Mouse (Mus musculus) kidney, postnatal 36 days (tissue): Measurements from ENCODE around the gene Rarres1.
A peak's percentile ranks its signal among the peaks of the same experiment; 100 is the strongest.

ENCODE experiments used
- DNase-seq, 2 experiments: peaks; one replicate each; pipeline ENCODE4 v3.0.0; 2021 to 2022; ENCODE audit warnings: mixed read lengths in 2 of 2

Rarres1 gene

GRCm38 (mm10) chr3:67515274-67515801, at the start of gene Rarres1:
TSS of gene Rarres1 (minus strand) at chr3:67515523.
- peak; percentile 3 to 38 for DNase-seq

GRCm38 (mm10) chr3:67564731-67565357, 49.5 kb upstream of the Rarres1 start:
- peak; percentile 18 to 45 for DNase-seq

DNA sequence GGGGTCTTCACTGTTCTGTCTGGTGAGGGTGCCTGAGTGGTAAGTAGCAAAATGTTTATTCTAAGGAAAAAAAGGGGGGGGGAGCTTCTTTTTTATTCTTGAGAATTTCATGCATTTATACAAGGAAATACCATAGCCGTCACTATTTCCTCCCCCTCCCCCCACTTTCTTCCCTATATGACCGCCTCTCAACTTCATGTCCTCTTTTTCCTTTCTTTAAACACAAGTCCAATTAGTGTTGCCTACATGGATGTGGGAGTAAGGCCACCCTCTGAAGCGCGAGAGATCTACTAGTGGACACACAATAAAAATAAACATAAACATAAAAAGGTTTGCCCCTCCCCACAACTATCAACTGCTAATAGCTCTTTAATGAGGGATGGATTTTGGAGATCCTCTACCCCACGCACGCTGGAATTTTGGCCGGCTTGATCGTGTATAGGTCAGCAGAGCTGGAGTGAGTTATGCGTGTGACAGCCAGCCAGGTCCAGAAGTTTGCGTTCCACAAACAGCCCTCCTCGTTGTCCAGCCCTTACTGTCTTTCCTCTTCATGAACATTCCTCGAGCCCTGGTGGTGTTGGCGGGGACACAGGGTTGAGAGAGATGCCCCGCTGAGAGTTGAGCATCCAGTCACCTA, 42.5 kb upstream of the Rarres1 start:
- DNase-seq = peak in 1 of 2 experiments; percentile 7

GRCm38 (mm10) chr3:67557200-67557651, 41.9 kb upstream of the Rarres1 start:
- DNase-seq = no peak

- DNase-seq = no peak
Observed at GRCm38 (mm10) chr3:67555211-67555610, 39.9 kb upstream of the Rarres1 start.

GRCm38 (mm10) chr3:67553927-67554448, 38.7 kb upstream of the Rarres1 start:
- DNase-seq = no peak

GRCm38 (mm10) chr3:67553281-67553680, 38.0 kb upstream of the Rarres1 start:
- DNase-seq = peak; percentile 34 to 54

DNA sequence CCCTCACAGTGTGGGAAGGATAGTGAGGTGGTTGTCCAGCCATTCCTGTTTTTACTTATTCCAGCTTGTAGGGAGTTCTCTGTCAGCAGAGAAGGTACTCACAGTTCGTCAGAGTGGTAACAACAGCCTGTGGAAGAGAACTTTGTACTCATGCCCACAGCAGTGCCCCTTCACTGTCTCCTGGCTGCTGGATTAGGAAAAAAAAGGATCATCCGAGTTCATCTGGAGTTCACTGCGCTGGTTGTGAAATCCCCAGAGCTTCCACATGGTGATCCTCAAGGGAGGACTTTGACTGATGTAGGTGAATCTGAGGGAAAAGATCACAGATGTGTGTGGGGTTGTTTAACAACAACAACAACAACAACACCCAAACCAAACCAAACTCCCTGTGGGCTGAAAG, 35.9 kb upstream of the Rarres1 start:
- peak; percentile 25 to 67 for DNase-seq

- DNase-seq = no peak
Observed at GRCm38 (mm10) chr3:67543630-67544029, 28.3 kb upstream of the Rarres1 start.

DNA sequence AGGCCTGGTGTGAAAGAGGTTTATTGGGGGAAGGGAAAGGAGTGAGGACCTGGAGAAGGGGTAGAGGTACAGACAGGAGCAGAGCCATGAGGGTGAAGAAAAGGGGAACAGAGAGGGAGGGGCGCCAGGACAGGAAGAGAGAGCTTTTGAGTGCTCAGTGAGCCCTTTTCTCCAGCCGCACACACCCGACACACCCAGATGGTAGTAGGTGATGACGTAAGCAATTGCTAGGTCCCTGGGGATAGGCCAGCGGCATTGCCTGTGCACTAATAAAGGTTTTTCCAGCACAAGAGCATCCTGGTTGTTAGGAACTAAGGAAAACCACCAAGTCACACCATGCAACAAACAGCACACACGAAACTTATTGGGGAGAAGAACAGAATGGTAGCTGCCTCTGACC, 9.4 kb upstream of the Rarres1 start:
- no peak for DNase-seq

DNA sequence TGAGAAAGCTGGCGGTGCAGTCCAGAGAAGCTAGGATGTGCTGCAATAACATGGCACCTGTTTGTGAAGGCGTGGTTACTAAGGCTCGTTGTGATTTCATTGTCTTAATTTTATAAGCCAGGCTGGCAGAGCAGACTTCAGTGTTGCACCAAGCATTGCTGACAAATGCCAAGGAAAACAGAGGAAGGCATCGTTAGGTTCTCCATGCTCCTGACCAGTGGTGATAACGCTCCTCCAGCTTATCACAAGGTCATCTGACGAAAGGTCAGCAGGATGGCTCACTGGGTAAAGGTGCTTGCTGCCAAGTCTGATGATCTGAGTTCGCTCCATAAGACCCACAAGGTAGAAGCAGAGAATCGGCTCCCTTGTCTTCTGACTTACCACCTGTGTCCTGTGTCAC, 7.4 kb upstream of the Rarres1 start:
- no peak for DNase-seq

DNA sequence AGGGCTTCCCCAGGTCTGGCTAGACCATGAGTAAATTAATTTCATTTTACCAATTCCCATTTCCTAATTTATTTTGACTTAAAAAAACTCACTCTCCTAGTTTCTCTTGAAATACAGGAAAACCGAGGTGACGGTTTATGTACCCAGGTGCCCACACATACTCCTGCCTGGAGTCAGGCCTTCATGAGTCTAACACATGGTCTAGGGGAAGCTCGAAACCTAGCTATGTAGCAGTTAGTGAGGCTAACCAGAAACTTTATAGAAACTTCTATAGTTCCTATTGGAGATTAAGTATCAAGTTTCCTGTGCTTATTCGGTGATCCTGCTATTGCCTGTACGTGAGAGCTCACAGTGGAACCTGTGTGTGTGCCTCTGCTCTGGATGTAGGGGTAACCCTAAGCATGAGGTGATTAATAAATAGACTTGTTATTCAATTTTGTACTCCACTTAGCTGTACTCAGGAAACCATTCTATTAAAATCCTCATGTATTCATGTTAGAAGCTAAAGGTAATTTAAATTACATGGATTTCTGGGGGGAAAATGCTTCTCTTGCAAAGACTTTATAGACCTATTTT, 5.3 kb upstream of the Rarres1 start:
- DNase-seq = no peak

DNA sequence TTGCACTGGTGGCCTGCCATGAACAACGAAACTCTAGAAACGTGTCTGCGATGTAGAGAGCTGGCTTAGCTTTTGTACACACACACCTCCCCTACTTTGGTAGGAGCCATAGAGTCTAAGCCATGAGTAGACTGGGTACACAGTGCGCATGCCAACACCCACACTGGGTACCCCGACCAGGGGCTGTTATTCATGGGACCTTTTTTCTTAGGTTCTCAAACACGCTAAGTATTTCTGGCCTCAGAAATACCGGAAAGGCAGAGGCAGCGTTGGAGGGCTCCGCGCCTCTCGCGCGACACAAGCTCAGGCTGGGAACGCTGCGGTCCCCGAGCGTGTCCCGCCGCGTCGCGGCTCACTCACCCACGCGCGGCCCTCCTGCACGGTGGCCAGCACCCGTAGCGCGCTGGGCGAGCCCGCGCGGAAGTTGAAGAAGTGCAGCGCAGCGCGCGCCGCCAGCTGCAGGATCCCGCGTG, 486 bp downstream of the Rarres1 start:
- peak in 1 of 2 experiments; percentile 32 for DNase-seq

GRCm38 (mm10) chr3:67512807-67513206, 2.5 kb downstream of the Rarres1 start:
- peak; percentile 78 to 88 for DNase-seq

- DNase-seq = no peak
Observed at GRCm38 (mm10) chr3:67508216-67508892, 7.0 kb downstream of the Rarres1 start.

- DNase-seq = no peak
Observed at GRCm38 (mm10) chr3:67505286-67505685, 10.0 kb downstream of the Rarres1 start.

DNA sequence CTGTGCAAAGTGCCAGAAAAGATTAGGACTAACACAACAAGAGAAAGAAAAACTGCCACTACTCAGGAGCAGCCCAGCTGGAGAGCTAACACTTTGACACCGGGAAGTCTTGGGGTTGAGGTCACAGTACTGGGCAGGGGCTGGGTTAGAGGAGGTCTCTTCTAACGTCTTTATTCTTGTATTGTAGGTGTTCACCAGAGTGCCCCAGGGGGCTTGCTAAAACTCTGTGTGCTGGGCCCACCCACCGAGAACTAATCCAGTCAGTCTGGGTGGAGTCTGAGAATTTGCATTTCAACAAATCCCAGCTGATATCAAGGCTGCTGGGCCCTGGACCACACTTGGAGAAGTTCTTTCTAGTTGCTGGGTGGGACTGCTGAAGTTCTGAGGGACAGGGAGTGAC, 11.4 kb downstream of the Rarres1 start:
- DNase-seq = no peak

DNA sequence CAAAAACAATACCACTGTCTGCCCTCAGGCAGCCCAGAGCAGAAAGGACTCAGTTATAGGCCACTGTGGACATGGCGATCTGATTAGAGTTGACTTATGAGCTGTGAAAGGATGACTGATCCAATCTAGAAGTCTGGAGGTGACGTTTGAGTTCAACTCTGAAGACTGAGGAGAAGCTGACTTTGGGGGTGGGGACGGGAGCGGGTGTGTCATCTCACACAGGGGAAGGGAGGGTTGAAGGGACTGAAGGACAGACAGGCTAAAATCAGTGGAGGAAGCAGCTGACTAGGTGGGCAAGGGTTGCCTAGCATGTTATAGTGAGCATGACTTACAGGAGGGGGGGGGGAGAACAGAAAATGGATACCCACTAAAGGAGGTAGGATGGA, 15.9 kb downstream of the Rarres1 start:
- DNase-seq = no peak

GRCm38 (mm10) chr3:67498773-67499405, 16.4 kb downstream of the Rarres1 start:
- no peak for DNase-seq

DNA sequence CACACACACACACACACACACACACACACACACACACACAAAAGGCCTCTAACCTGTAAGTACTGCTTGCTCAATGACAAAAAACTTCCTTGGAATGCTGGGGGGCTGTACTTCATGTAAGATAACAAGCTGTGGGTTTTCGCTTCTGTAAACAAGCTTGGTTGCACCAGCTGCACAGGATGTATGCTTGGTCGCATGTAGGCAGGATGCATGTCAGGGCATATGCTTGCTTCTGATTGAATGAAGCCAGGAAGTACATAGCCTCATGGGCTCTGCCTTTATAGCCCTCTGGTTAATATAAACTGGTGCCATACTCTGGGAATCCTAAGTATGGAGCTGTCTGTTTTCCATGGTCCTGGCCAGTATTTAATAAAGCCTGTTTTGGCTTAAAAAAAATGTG, 17.3 kb downstream of the Rarres1 start:
- DNase-seq = no peak

GRCm38 (mm10) chr3:67496310-67496709, 19.0 kb downstream of the Rarres1 start:
- no peak for DNase-seq

GRCm38 (mm10) chr3:67493132-67493531, 22.2 kb downstream of the Rarres1 start:
- DNase-seq = no peak
